Mouse (Mus musculus) MEL (cell line): ENCODE results near the gene Lims1. TPM values are rescaled to one million over a fixed set of nuclear protein-coding genes. Genes with fewer than 3 reads are reported as not detected.

Source experiments
- DNase-seq: peaks from one replicate; pipeline ENCODE4 v3.0.0; 2011; ENCODE audit warnings: low read depth, low spot score
- H3K27ac ChIP-seq: 2 replicates; pipeline ENCODE4 v1.5.1; 2012; ENCODE audit warnings: low read depth, mild to moderate bottlenecking, control low read depth, low read length, moderate library complexity; ENCODE audit not compliant: control insufficient read depth
- H3K27me3 ChIP-seq, 2 experiments: fragments of 150-350 bp in 1 of 2; sonication (generic) in 1 of 2; 2 replicates each; pipeline ENCODE4 v1.6.1; 2012; ENCODE audit warnings: low read length in 2 of 2, mild to moderate bottlenecking in 2 of 2, improper control_type of control experiment in 1 of 2, moderate library complexity in 1 of 2; ENCODE audit not compliant: insufficient read depth in 2 of 2, control insufficient read depth in 1 of 2
- H3K36me3 ChIP-seq, 2 experiments: 2 replicates each; pipeline ENCODE4 v1.6.1; 2012 to 2014; ENCODE audit warnings: low read length in 2 of 2, improper control_type of control experiment in 1 of 2, inconsistent platforms in 1 of 2, mild to moderate bottlenecking in 1 of 2; ENCODE audit not compliant: insufficient read depth in 2 of 2, control insufficient read depth in 1 of 2
- H3K4me1 ChIP-seq, 2 experiments: fragments of 150-350 bp in 1 of 2; sonication (generic) in 1 of 2; 2 replicates each; pipeline ENCODE4 v1.6.1; 2012; ENCODE audit warnings: low read length in 2 of 2, improper control_type of control experiment in 1 of 2, mild to moderate bottlenecking in 1 of 2; ENCODE audit not compliant: insufficient read depth in 2 of 2, control insufficient read depth in 1 of 2
- H3K4me3 ChIP-seq, 2 experiments: fragments of 150-350 bp in 1 of 2; sonication (generic) in 1 of 2; 2 replicates each; pipeline ENCODE4 v1.5.1; 2012; ENCODE audit warnings: low read depth in 2 of 2, low read length in 2 of 2, mild to moderate bottlenecking in 2 of 2, moderate library complexity in 2 of 2, control low read depth in 1 of 2, improper control_type of control experiment in 1 of 2; ENCODE audit not compliant: control insufficient read depth in 1 of 2, insufficient read depth in 1 of 2
- H3K79me2 ChIP-seq: 2 replicates; pipeline ENCODE4 v1.6.1; 2012; ENCODE audit warnings: mild to moderate bottlenecking, low read length, moderate library complexity; ENCODE audit not compliant: control insufficient read depth, poor library complexity, insufficient read depth
- H3K9ac ChIP-seq: 2 replicates; pipeline ENCODE4 v1.6.1; 2012; ENCODE audit warnings: low read depth, mild to moderate bottlenecking, control low read depth, low read length, moderate library complexity; ENCODE audit not compliant: control insufficient read depth, poor library complexity, severe bottlenecking
- H3K9me3 ChIP-seq: fragments of 150-350 bp; sonication (generic); replicated peaks from 2 replicates; pipeline ENCODE4 v1.6.1; 2012; ENCODE audit warnings: mild to moderate bottlenecking, low read length, improper control_type of control experiment, moderate library complexity; ENCODE audit not compliant: insufficient read depth
- BHLHE40 ChIP-seq: IDR thresholded peaks from 2 replicates; pipeline ENCODE4 v1.6.1; 2012; ENCODE audit warnings: low read depth, mild to moderate bottlenecking, inconsistent platforms, low read length, improper control_type of control experiment, borderline replicate concordance
- CHD1 ChIP-seq: IDR thresholded peaks from 2 replicates; pipeline ENCODE4 v1.6.1; 2012; ENCODE audit warnings: low read depth, mild to moderate bottlenecking, inconsistent platforms, low read length, improper control_type of control experiment
- E2F4 ChIP-seq: IDR thresholded peaks from 2 replicates; pipeline ENCODE4 v1.6.1; 2011; ENCODE audit warnings: low read depth, low read length, improper control_type of control experiment, borderline replicate concordance
- ELF1 ChIP-seq: IDR thresholded peaks from 2 replicates; pipeline ENCODE4 v1.6.1; 2014; ENCODE audit warnings: low read depth, mild to moderate bottlenecking, inconsistent platforms, low read length, improper control_type of control experiment, moderate library complexity
- EP300 ChIP-seq, 2 experiments: IDR thresholded peaks; 2 replicates each; pipeline ENCODE4 v1.6.1; 2011; ENCODE audit warnings: improper control_type of control experiment in 2 of 2, low read length in 2 of 2, low read depth in 1 of 2, mild to moderate bottlenecking in 1 of 2
- ETS1 ChIP-seq: IDR thresholded peaks from 2 replicates; pipeline ENCODE4 v1.6.1; 2012; ENCODE audit warnings: low read depth, mild to moderate bottlenecking, inconsistent platforms, low read length, improper control_type of control experiment, moderate library complexity
- GABPA ChIP-seq: IDR thresholded peaks from 2 replicates; pipeline ENCODE4 v1.6.1; 2012; ENCODE audit warnings: low read depth, mild to moderate bottlenecking, inconsistent platforms, low read length, improper control_type of control experiment, moderate library complexity
- GATA1 ChIP-seq: IDR thresholded peaks from 2 replicates; pipeline ENCODE4 v1.6.1; 2011; ENCODE audit warnings: low read depth, low read length, improper control_type of control experiment
- HCFC1 ChIP-seq: IDR thresholded peaks from 2 replicates; pipeline ENCODE4 v1.6.1; 2012; ENCODE audit warnings: low read depth, mild to moderate bottlenecking, inconsistent platforms, low read length, improper control_type of control experiment, moderate library complexity
- JUND ChIP-seq: IDR thresholded peaks from 2 replicates; pipeline ENCODE4 v1.6.1; 2011; ENCODE audit warnings: low read depth, mild to moderate bottlenecking, improper control_type of control experiment, low read length
- MAFK ChIP-seq: IDR thresholded peaks from 2 replicates; pipeline ENCODE4 v1.6.1; 2011; ENCODE audit warnings: low read depth, mild to moderate bottlenecking, low read length, improper control_type of control experiment, borderline replicate concordance
- MAX ChIP-seq: IDR thresholded peaks from 2 replicates; pipeline ENCODE4 v1.6.1; 2011; ENCODE audit warnings: low read length, improper control_type of control experiment
- MAZ ChIP-seq: IDR thresholded peaks from 2 replicates; pipeline ENCODE4 v1.6.1; 2012; ENCODE audit warnings: low read depth, mild to moderate bottlenecking, inconsistent platforms, low read length, improper control_type of control experiment
- MEF2A ChIP-seq: IDR thresholded peaks from 2 replicates; pipeline ENCODE4 v1.6.1; 2014; ENCODE audit warnings: low read depth, mild to moderate bottlenecking, inconsistent platforms, low read length, improper control_type of control experiment; ENCODE audit not compliant: poor library complexity, insufficient replicate concordance, severe bottlenecking; ENCODE audit errors: extremely low read depth
- MXI1 ChIP-seq: IDR thresholded peaks from 2 replicates; pipeline ENCODE4 v1.6.1; 2011; ENCODE audit warnings: mild to moderate bottlenecking, low read depth, low read length, improper control_type of control experiment
- MYB ChIP-seq: IDR thresholded peaks from 2 replicates; pipeline ENCODE4 v1.6.1; 2011; ENCODE audit warnings: mild to moderate bottlenecking, low read depth, low read length, improper control_type of control experiment
- MYC ChIP-seq: IDR thresholded peaks from 2 replicates; pipeline ENCODE4 v1.6.1; 2011; ENCODE audit warnings: low read depth, mild to moderate bottlenecking, low read length, improper control_type of control experiment, moderate library complexity
- NELFE ChIP-seq: IDR thresholded peaks from 2 replicates; pipeline ENCODE4 v1.6.1; 2011; ENCODE audit warnings: low read depth, low read length, improper control_type of control experiment
- NRF1 ChIP-seq: IDR thresholded peaks from 2 replicates; pipeline ENCODE4 v1.6.1; 2014; ENCODE audit warnings: low read depth, mild to moderate bottlenecking, inconsistent platforms, low read length, improper control_type of control experiment, moderate library complexity; ENCODE audit not compliant: poor library complexity, insufficient read depth, severe bottlenecking
- POLR2AphosphoS5 ChIP-seq: IDR thresholded peaks from 2 replicates; pipeline ENCODE4 v1.6.1; 2012; ENCODE audit warnings: low read depth, borderline replicate concordance, mild to moderate bottlenecking, inconsistent platforms, low read length, moderate library complexity, mixed read lengths
- RCOR1 ChIP-seq: IDR thresholded peaks from 2 replicates; pipeline ENCODE4 v1.6.1; 2012; ENCODE audit warnings: low read depth, mild to moderate bottlenecking, inconsistent platforms, low read length, improper control_type of control experiment
- SMC3 ChIP-seq: IDR thresholded peaks from 2 replicates; pipeline ENCODE4 v1.6.1; 2011; ENCODE audit warnings: low read depth, low read length, improper control_type of control experiment
- TAL1 ChIP-seq: IDR thresholded peaks from 2 replicates; pipeline ENCODE4 v1.6.1; 2012; ENCODE audit warnings: mild to moderate bottlenecking, inconsistent platforms, low read length, moderate library complexity, mixed read lengths
- TBP ChIP-seq: IDR thresholded peaks from 2 replicates; pipeline ENCODE4 v1.8.0; 2011; ENCODE audit warnings: low read depth, low read length, improper control_type of control experiment
- USF1 ChIP-seq: IDR thresholded peaks from 2 replicates; pipeline ENCODE4 v1.6.1; 2014; ENCODE audit warnings: low read depth, mild to moderate bottlenecking, inconsistent platforms, low read length, improper control_type of control experiment, moderate library complexity
- USF2 ChIP-seq, 2 experiments: IDR thresholded peaks; 2 replicates each; pipeline ENCODE4 v1.6.1; 2011 to 2012; ENCODE audit warnings: improper control_type of control experiment in 2 of 2, low read length in 2 of 2, borderline replicate concordance in 1 of 2, inconsistent platforms in 1 of 2, low read depth in 1 of 2, mild to moderate bottlenecking in 1 of 2; ENCODE audit not compliant: insufficient read depth in 1 of 2
- ZC3H11A ChIP-seq: IDR thresholded peaks from 2 replicates; pipeline ENCODE4 v1.6.1; 2012; ENCODE audit warnings: low read depth, mild to moderate bottlenecking, inconsistent platforms, low read length, improper control_type of control experiment
- ZKSCAN1 ChIP-seq: IDR thresholded peaks from 2 replicates; pipeline ENCODE4 v1.6.1; 2012; ENCODE audit warnings: low read depth, mild to moderate bottlenecking, inconsistent platforms, low read length, improper control_type of control experiment, moderate library complexity
- ZMIZ1 ChIP-seq: IDR thresholded peaks from 2 replicates; pipeline ENCODE4 v1.6.1; 2012; ENCODE audit warnings: low read depth, mild to moderate bottlenecking, inconsistent platforms, low read length, improper control_type of control experiment, moderate library complexity
- polyA plus RNA-seq, 2 experiments: library from polyadenylated mRNA; stranded (reverse) in 1 of 2; unstranded in 1 of 2; fragments of >175 nt in 1 of 2; fragments of >200 nt in 1 of 2; gene quantifications; 2 replicates each; pipeline versions ENCODE4 v1.2.1 to v1.2.4; 2012; ENCODE audit warnings: low replicate concordance in 2 of 2, low read depth in 1 of 2; ENCODE audit not compliant: insufficient read length in 2 of 2, insufficient read depth in 1 of 2, missing spikeins in 1 of 2
- total RNA-seq: library from RNA; depleted of rRNA; stranded (reverse); fragments of 300-350 nt; gene quantifications from 2 replicates; pipeline ENCODE4 v1.2.3, GENCODE M21; 2012

The Lims1 gene
- total and polyA plus RNA-seq, 3 experiments = 24.9 to 28.5 TPM; not detected in 1

DNA sequence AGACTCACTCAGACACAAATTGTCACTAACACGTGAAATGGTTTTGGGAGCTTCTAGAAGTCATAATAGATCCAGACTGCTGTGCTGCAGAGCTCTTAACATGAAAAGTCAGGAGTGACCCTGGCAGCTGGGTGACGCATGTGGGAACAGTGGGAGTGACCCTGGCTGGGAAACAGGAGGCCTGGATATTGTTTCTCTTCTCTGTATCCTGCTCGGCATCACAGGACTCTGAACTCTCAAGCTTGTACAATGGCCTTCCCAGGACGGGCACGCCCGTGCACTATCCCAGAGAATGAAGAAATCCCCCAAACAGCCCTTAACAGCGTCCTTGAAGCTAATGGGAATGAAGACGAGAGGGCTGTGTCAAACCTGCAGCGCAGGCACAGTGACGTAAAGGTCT is 70.9 kb downstream of the Lims1 start:
- Histone ChIP-seq H3K36me3 (peaks cover 0 to 17% of the 10 kb centered on the region in 2 experiments; a peak in 3 of 4 replicates), H3K9me3 (no peaks in the 10 kb centered on the region), H3K79me2 (peaks cover 5% of the 10 kb centered on the region), H3K9ac (no peak overlapping the region), H3K27ac (no peak overlapping the region), H3K4me1 (peaks cover 12 to 13% of the 10 kb centered on the region in 2 experiments), H3K27me3 (no peaks in the 10 kb centered on the region), H3K4me3 (no peak overlapping the region)
- TF ChIP-seq TAL1 (no peak), E2F4 (no peak), EP300 (IDR thresholded peaks at IDR 0.05; ENCODE audit: low read depth in 1 of 2, low read length in 2 of 2) (no peak), HCFC1 (no peak), ELF1 (no peak), ZC3H11A (no peak), MAX (no peak), BHLHE40 (no peak), POLR2AphosphoS5 (no peak), SMC3 (no peak), GABPA (no peak), ZMIZ1 (no peak), MYB (no peak), ETS1 (no peak), MAZ (no peak), TBP (no peak), ZKSCAN1 (no peak), GATA1 (no peak), MXI1 (no peak), USF1 (no peak)
- no peak for DNase-seq

- H3K36me3 ChIP-seq = peaks cover 0 to 17% of the 10 kb centered on the region in 2 experiments; a peak in 3 of 4 replicates
- H3K4me1 ChIP-seq = peaks cover 12 to 13% of the 10 kb centered on the region in 2 experiments
Observed at GRCm38 (mm10) chr10:58395315-58395714, 72.0 kb downstream of the Lims1 start.

More at GRCm38 (mm10) chr10:58395315-58395714, 72.0 kb downstream of the Lims1 start:
- peaks cover 5% of the 10 kb centered on the region for H3K79me2 ChIP-seq
- H3K27me3 ChIP-seq = no peaks in the 10 kb centered on the region
- TF ChIP-seq USF2 (IDR thresholded peaks at IDR 0.05; ENCODE audit: borderline replicate concordance in 1 of 2, insufficient read depth in 1 of 2, low read depth in 1 of 2, low read length in 2 of 2) (no peak), NELFE (no peak), MAZ (no peak), TAL1 (no peak), E2F4 (no peak), CHD1 (no peak), ELF1 (no peak), JUND (no peak), EP300 (IDR thresholded peaks at IDR 0.05; ENCODE audit: low read depth in 1 of 2, low read length in 2 of 2) (no peak), MAFK (no peak), NRF1 (no peak), TBP (no peak), ZMIZ1 (no peak), RCOR1 (no peak), MXI1 (no peak), MEF2A (no peak), MYC (no peak)
- H3K9ac ChIP-seq = no peak overlapping the region
- H3K4me3 ChIP-seq = no peak overlapping the region
- H3K27ac ChIP-seq = no peak overlapping the region
- no peaks in the 10 kb centered on the region for H3K9me3 ChIP-seq
- no peak for DNase-seq
